Mouse (Mus musculus): ENCODE results near the gene Whrn. TPM values are rescaled to one million over a fixed set of nuclear protein-coding genes. Genes with fewer than 3 reads are reported as not detected.
A peak's percentile ranks its signal among the peaks of the same experiment; 100 is the strongest.

Whrn gene
- polyA plus RNA-seq, 1 experiment = not detected

- TF ChIP-seq CTCF (IDR thresholded peaks at IDR 0.05; ENCODE audit: insufficient read depth, low read depth, low read length) = no peak
- TF ChIP-seq POLR2A (IDR thresholded peaks at IDR 0.05; ENCODE audit: insufficient read depth, low read depth, low read length) = no peak
- Histone ChIP-seq H3K27ac (ENCODE audit: insufficient read depth, low read depth, low read length) (no peak overlapping the region), H3K4me1 (ENCODE audit: control insufficient read depth, insufficient read depth, low read length) (peaks cover 2% of the 10 kb centered on the region), H3K4me3 (ENCODE audit: insufficient read depth, low read depth, low read length) (no peak overlapping the region)
- WGBS = 41% methylated on average over 2 of the region's 2 CpGs
Measured at GRCm38 (mm10) chr4:63474439-63474838, 21.4 kb downstream of the Whrn start.

- Histone ChIP-seq H3K4me1 (ENCODE audit: control insufficient read depth, insufficient read depth, low read length) (no peaks in the 10 kb centered on the region), H3K4me3 (ENCODE audit: insufficient read depth, low read depth, low read length) (no peak overlapping the region), H3K27ac (ENCODE audit: insufficient read depth, low read depth, low read length) (no peak overlapping the region)
- WGBS = 83% methylated on average over 10 of the region's 10 CpGs
- no peak for TF ChIP-seq POLR2A (IDR thresholded peaks at IDR 0.05; ENCODE audit: insufficient read depth, low read depth, low read length)
- TF ChIP-seq CTCF (IDR thresholded peaks at IDR 0.05; ENCODE audit: insufficient read depth, low read depth, low read length) = no peak
Measured at GRCm38 (mm10) chr4:63467338-63467737, 28.5 kb downstream of the Whrn start.

- peaks cover 7% of the 10 kb centered on the region for H3K4me1 ChIP-seq (ENCODE audit: control insufficient read depth, insufficient read depth, low read length)
- H3K27ac ChIP-seq (ENCODE audit: insufficient read depth, low read depth, low read length) = no peak overlapping the region
- 90% methylated on average over 6 of the region's 6 CpGs for WGBS
- no peak for TF ChIP-seq CTCF (IDR thresholded peaks at IDR 0.05; ENCODE audit: insufficient read depth, low read depth, low read length)
- no peak for TF ChIP-seq POLR2A (IDR thresholded peaks at IDR 0.05; ENCODE audit: insufficient read depth, low read depth, low read length)
- no peak overlapping the region for H3K4me3 ChIP-seq (ENCODE audit: insufficient read depth, low read depth, low read length)
Measured at GRCm38 (mm10) chr4:63466192-63466591, 29.6 kb downstream of the Whrn start.

- no peak for TF ChIP-seq CTCF (IDR thresholded peaks at IDR 0.05; ENCODE audit: insufficient read depth, low read depth, low read length)
- peaks cover 25% of the 10 kb centered on the region for H3K4me1 ChIP-seq (ENCODE audit: control insufficient read depth, insufficient read depth, low read length)
- no peak overlapping the region for H3K27ac ChIP-seq (ENCODE audit: insufficient read depth, low read depth, low read length)
- H3K4me3 ChIP-seq (ENCODE audit: insufficient read depth, low read depth, low read length) = no peak overlapping the region
- WGBS = 90% methylated on average over 7 of the region's 7 CpGs
Measured at GRCm38 (mm10) chr4:63460876-63461525, 34.8 kb downstream of the Whrn start.

GRCm38 (mm10) chr4:63459141-63459789 is 36.5 kb downstream of the Whrn start:
- TF ChIP-seq CTCF (IDR thresholded peaks at IDR 0.05; ENCODE audit: insufficient read depth, low read depth, low read length) = no peak
- TF ChIP-seq POLR2A (IDR thresholded peaks at IDR 0.05; ENCODE audit: insufficient read depth, low read depth, low read length) = no peak
- peak overlapping the region; percentile 48 for H3K27ac ChIP-seq (ENCODE audit: insufficient read depth, low read depth, low read length)
- peaks cover 25% of the 10 kb centered on the region for H3K4me1 ChIP-seq (ENCODE audit: control insufficient read depth, insufficient read depth, low read length)
- no peak overlapping the region for H3K4me3 ChIP-seq (ENCODE audit: insufficient read depth, low read depth, low read length)
- WGBS = 19% methylated on average over 16 of the region's 16 CpGs

- 88% methylated on average over 5 of the region's 5 CpGs for WGBS
- no peak for TF ChIP-seq CTCF (IDR thresholded peaks at IDR 0.05; ENCODE audit: insufficient read depth, low read depth, low read length)
- no peak for TF ChIP-seq POLR2A (IDR thresholded peaks at IDR 0.05; ENCODE audit: insufficient read depth, low read depth, low read length)
- peaks cover 30% of the 10 kb centered on the region for H3K4me1 ChIP-seq (ENCODE audit: control insufficient read depth, insufficient read depth, low read length)
Measured at GRCm38 (mm10) chr4:63456547-63456946, 39.2 kb downstream of the Whrn start.

GRCm38 (mm10) chr4:63453939-63454513 is 41.8 kb downstream of the Whrn start:
- Histone ChIP-seq H3K27ac (ENCODE audit: insufficient read depth, low read depth, low read length) (no peak overlapping the region), H3K4me3 (ENCODE audit: insufficient read depth, low read depth, low read length) (no peak overlapping the region), H3K4me1 (ENCODE audit: control insufficient read depth, insufficient read depth, low read length) (peaks cover 16% of the 10 kb centered on the region)
- WGBS = 94% methylated on average over 6 of the region's 6 CpGs
- no peak for TF ChIP-seq CTCF (IDR thresholded peaks at IDR 0.05; ENCODE audit: insufficient read depth, low read depth, low read length)

More at GRCm38 (mm10) chr4:63456547-63456946, 39.2 kb downstream of the Whrn start:
- Histone ChIP-seq H3K27ac (ENCODE audit: insufficient read depth, low read depth, low read length) (no peak overlapping the region), H3K4me3 (ENCODE audit: insufficient read depth, low read depth, low read length) (no peak overlapping the region)

- 25% methylated on average over 3 of the region's 3 CpGs for WGBS
- TF ChIP-seq CTCF (IDR thresholded peaks at IDR 0.05; ENCODE audit: insufficient read depth, low read depth, low read length) (no peak), POLR2A (IDR thresholded peaks at IDR 0.05; ENCODE audit: insufficient read depth, low read depth, low read length) (no peak)
- H3K27ac ChIP-seq (ENCODE audit: insufficient read depth, low read depth, low read length) = no peak overlapping the region
- peaks cover 9% of the 10 kb centered on the region for H3K4me1 ChIP-seq (ENCODE audit: control insufficient read depth, insufficient read depth, low read length)
- H3K4me3 ChIP-seq (ENCODE audit: insufficient read depth, low read depth, low read length) = no peak overlapping the region
Measured at GRCm38 (mm10) chr4:63452555-63452954, 43.2 kb downstream of the Whrn start.

- Histone ChIP-seq H3K27ac (ENCODE audit: insufficient read depth, low read depth, low read length) (no peak overlapping the region), H3K4me1 (ENCODE audit: control insufficient read depth, insufficient read depth, low read length) (peaks cover 9% of the 10 kb centered on the region), H3K4me3 (ENCODE audit: insufficient read depth, low read depth, low read length) (no peak overlapping the region)
- TF ChIP-seq POLR2A (IDR thresholded peaks at IDR 0.05; ENCODE audit: insufficient read depth, low read depth, low read length) = no peak
- no peak for TF ChIP-seq CTCF (IDR thresholded peaks at IDR 0.05; ENCODE audit: insufficient read depth, low read depth, low read length)
- WGBS = 81% methylated on average over 5 of the region's 5 CpGs
Measured at GRCm38 (mm10) chr4:63450551-63450950, 45.2 kb downstream of the Whrn start.
